Mouse (Mus musculus): ENCODE results near the gene Pitpnm2. TPM values are rescaled to one million over a fixed set of nuclear protein-coding genes. Genes with fewer than 3 reads are reported as not detected.
"Not testable (repeated sequence)": the region's sequence is repeated elsewhere in the genome, so short reads cannot be mapped to it uniquely, and the experiment has no call there.

Gene Pitpnm2
- polyA plus RNA-seq (2012; rRNA removed) = 19.5 and 19.6 TPM in 2 replicates

GRCm38 (mm10) chr5:124249614-124250591 lies at the start of gene Pitpnm2:
Gene Pitpnm2 (minus strand): TSS chr5:124249760.
- no peak; the same call in 1 of the 2 replicates for TF ChIP-seq POLR2A (IDR thresholded peaks at IDR 0.05; ENCODE audit: low read depth, low read length)
- no peak for TF ChIP-seq CTCF (IDR thresholded peaks at IDR 0.05; ENCODE audit: extremely low read depth, insufficient read length, insufficient replicate concordance, low read depth, low read length)
- peak within 1 kb of the TSS; percentile 66 for H3K4me3 ChIP-seq (ENCODE audit: low read depth, low read length)
- H3K4me1 ChIP-seq (ENCODE audit: control insufficient read depth, insufficient read depth, insufficient read length, low read length) = no peaks in the 10 kb centered on the region; the same call in 1 of the 2 replicates
- no peaks in the 10 kb centered on the region for H3K27me3 ChIP-seq (ENCODE audit: control insufficient read depth, insufficient read depth, low read length)
- H3K36me3 ChIP-seq (ENCODE audit: control insufficient read depth, insufficient read depth, low read length) = peaks cover 3% of the 10 kb centered on the region; the same call in 1 of the 2 replicates
- peak within 1 kb of the TSS; percentile 27; the same call in 1 of the 2 replicates for H3K27ac ChIP-seq (ENCODE audit: insufficient read depth, low read depth, low read length)
- WGBS = 3% methylated on average over 73 of the region's 90 CpGs

GRCm38 (mm10) chr5:124299307-124299706 lies 49.7 kb upstream of the Pitpnm2 start:
- 62% methylated on average over 4 of the region's 4 CpGs for WGBS
- not testable (repeated sequence) for H3K27me3 ChIP-seq (ENCODE audit: control insufficient read depth, insufficient read depth, low read length); H3K4me3 ChIP-seq (ENCODE audit: low read depth, low read length); H3K27ac ChIP-seq (ENCODE audit: insufficient read depth, low read depth, low read length); H3K4me1 ChIP-seq (ENCODE audit: control insufficient read depth, insufficient read depth, insufficient read length, low read length)
- peaks cover 10% of the 10 kb centered on the region for H3K36me3 ChIP-seq (ENCODE audit: control insufficient read depth, insufficient read depth, low read length)
- TF ChIP-seq CTCF (IDR thresholded peaks at IDR 0.05; ENCODE audit: extremely low read depth, insufficient read length, insufficient replicate concordance, low read depth, low read length) = peak; percentile 56; the same call in 1 of the 2 replicates

- Histone ChIP-seq H3K4me1 (ENCODE audit: control insufficient read depth, insufficient read depth, insufficient read length, low read length) (no peaks in the 10 kb centered on the region), H3K36me3 (ENCODE audit: control insufficient read depth, insufficient read depth, low read length) (peaks cover 19% of the 10 kb centered on the region), H3K27me3 (ENCODE audit: control insufficient read depth, insufficient read depth, low read length) (no peaks in the 10 kb centered on the region), H3K4me3 (ENCODE audit: low read depth, low read length) (no peak overlapping the region), H3K27ac (ENCODE audit: insufficient read depth, low read depth, low read length) (no peak overlapping the region)
- no peak for TF ChIP-seq CTCF (IDR thresholded peaks at IDR 0.05; ENCODE audit: extremely low read depth, insufficient read length, insufficient replicate concordance, low read depth, low read length)
- no peak for TF ChIP-seq POLR2A (IDR thresholded peaks at IDR 0.05; ENCODE audit: low read depth, low read length)
- WGBS = 90% methylated on average over 4 of the region's 4 CpGs
These were observed 46.9 kb upstream of the Pitpnm2 start for GRCm38 (mm10) chr5:124296475-124296874.

GRCm38 (mm10) chr5:124293967-124294366 lies 44.4 kb upstream of the Pitpnm2 start:
- TF ChIP-seq POLR2A (IDR thresholded peaks at IDR 0.05; ENCODE audit: low read depth, low read length) (no peak), CTCF (IDR thresholded peaks at IDR 0.05; ENCODE audit: extremely low read depth, insufficient read length, insufficient replicate concordance, low read depth, low read length) (no peak)
- 92% methylated on average over 5 of the region's 5 CpGs for WGBS
- H3K4me3 ChIP-seq (ENCODE audit: low read depth, low read length) = no peak overlapping the region
- peaks cover 29% of the 10 kb centered on the region for H3K36me3 ChIP-seq (ENCODE audit: control insufficient read depth, insufficient read depth, low read length)
- no peak overlapping the region for H3K27ac ChIP-seq (ENCODE audit: insufficient read depth, low read depth, low read length)
- no peaks in the 10 kb centered on the region for H3K4me1 ChIP-seq (ENCODE audit: control insufficient read depth, insufficient read depth, insufficient read length, low read length)
- H3K27me3 ChIP-seq (ENCODE audit: control insufficient read depth, insufficient read depth, low read length) = no peaks in the 10 kb centered on the region

GRCm38 (mm10) chr5:124290216-124290615 lies 40.7 kb upstream of the Pitpnm2 start:
- no peak overlapping the region for H3K27ac ChIP-seq (ENCODE audit: insufficient read depth, low read depth, low read length)
- WGBS = 84% methylated on average over 4 of the region's 4 CpGs
- peaks cover 27% of the 10 kb centered on the region for H3K36me3 ChIP-seq (ENCODE audit: control insufficient read depth, insufficient read depth, low read length)
- TF ChIP-seq POLR2A (IDR thresholded peaks at IDR 0.05; ENCODE audit: low read depth, low read length) = no peak
- TF ChIP-seq CTCF (IDR thresholded peaks at IDR 0.05; ENCODE audit: extremely low read depth, insufficient read length, insufficient replicate concordance, low read depth, low read length) = no peak
- no peak overlapping the region for H3K4me3 ChIP-seq (ENCODE audit: low read depth, low read length)
- no peaks in the 10 kb centered on the region for H3K27me3 ChIP-seq (ENCODE audit: control insufficient read depth, insufficient read depth, low read length)
- no peaks in the 10 kb centered on the region for H3K4me1 ChIP-seq (ENCODE audit: control insufficient read depth, insufficient read depth, insufficient read length, low read length)

- no peak overlapping the region for H3K4me3 ChIP-seq (ENCODE audit: low read depth, low read length)
- H3K27ac ChIP-seq (ENCODE audit: insufficient read depth, low read depth, low read length) = no peak overlapping the region
- H3K4me1 ChIP-seq (ENCODE audit: control insufficient read depth, insufficient read depth, insufficient read length, low read length) = no peaks in the 10 kb centered on the region
- H3K36me3 ChIP-seq (ENCODE audit: control insufficient read depth, insufficient read depth, low read length) = peaks cover 19% of the 10 kb centered on the region
- TF ChIP-seq CTCF (IDR thresholded peaks at IDR 0.05; ENCODE audit: extremely low read depth, insufficient read length, insufficient replicate concordance, low read depth, low read length) (no peak), POLR2A (IDR thresholded peaks at IDR 0.05; ENCODE audit: low read depth, low read length) (no peak)
- no peaks in the 10 kb centered on the region for H3K27me3 ChIP-seq (ENCODE audit: control insufficient read depth, insufficient read depth, low read length)
- 98% methylated on average over 6 of the region's 6 CpGs for WGBS
These were observed 38.2 kb upstream of the Pitpnm2 start for GRCm38 (mm10) chr5:124287616-124288247.

- no peaks in the 10 kb centered on the region for H3K4me1 ChIP-seq (ENCODE audit: control insufficient read depth, insufficient read depth, insufficient read length, low read length)
- no peak overlapping the region for H3K27ac ChIP-seq (ENCODE audit: insufficient read depth, low read depth, low read length)
- H3K27me3 ChIP-seq (ENCODE audit: control insufficient read depth, insufficient read depth, low read length) = no peaks in the 10 kb centered on the region
- 67% methylated on average over 3 of the region's 3 CpGs for WGBS
- TF ChIP-seq CTCF (IDR thresholded peaks at IDR 0.05; ENCODE audit: extremely low read depth, insufficient read length, insufficient replicate concordance, low read depth, low read length) = no peak
- no peak for TF ChIP-seq POLR2A (IDR thresholded peaks at IDR 0.05; ENCODE audit: low read depth, low read length)
- no peak overlapping the region for H3K4me3 ChIP-seq (ENCODE audit: low read depth, low read length)
- H3K36me3 ChIP-seq (ENCODE audit: control insufficient read depth, insufficient read depth, low read length) = peaks cover 7% of the 10 kb centered on the region; the same call in 1 of the 2 replicates
These were observed 34.8 kb upstream of the Pitpnm2 start for GRCm38 (mm10) chr5:124284330-124284729.
